Mouse (Mus musculus) adrenal gland, postnatal 25 days (tissue): ENCODE data around the gene Fastkd1. TPM values are rescaled to one million over a fixed set of nuclear protein-coding genes. Genes with fewer than 3 reads are reported as not detected.
"Not testable (repeated sequence)": the region's sequence is repeated elsewhere in the genome, so short reads cannot be mapped to it uniquely, and the experiment has no call there.

ENCODE experiments used
- DNase-seq: peaks from one replicate; pipeline ENCODE4 v3.0.0; 2021; ENCODE audit warnings: mixed read lengths
- total RNA-seq: library from RNA; stranded (reverse); gene quantifications from 2 replicates; pipeline ENCODE4 v1.2.3, GENCODE M21; 2021

The Fastkd1 gene
- total RNA-seq, 1 experiment from 2014 or later, result 27.7 TPM

GRCm38 (mm10) chr2:69669853-69670252 lies 43.5 kb downstream of the Fastkd1 start, which contains the start of gene Klhl41:
Klhl41 (plus strand) TSS chr2:69670120.
- no peak for DNase-seq

- no peak for DNase-seq
Measured at GRCm38 (mm10) chr2:69668414-69668813, 44.9 kb downstream of the Fastkd1 start.

GRCm38 (mm10) chr2:69667656-69668055 lies 45.7 kb downstream of the Fastkd1 start:
- no peak for DNase-seq

- DNase-seq, result no peak
Measured at GRCm38 (mm10) chr2:69663827-69664476, 49.4 kb downstream of the Fastkd1 start.

GRCm38 (mm10) chr2:69659326-69659725 lies 54.0 kb downstream of the Fastkd1 start:
- DNase-seq, result no peak

GRCm38 (mm10) chr2:69649716-69650115 lies 63.6 kb downstream of the Fastkd1 start:
- no peak for DNase-seq

GRCm38 (mm10) chr2:69646726-69647490 lies 66.4 kb downstream of the Fastkd1 start, which contains the start of gene Bbs5:
Bbs5 (plus strand) TSS chr2:69647171.
- DNase-seq, result peak; percentile 94

GRCm38 (mm10) chr2:69644968-69645617 lies 68.2 kb downstream of the Fastkd1 start:
- no peak for DNase-seq

- no peak for DNase-seq
Measured at GRCm38 (mm10) chr2:69640100-69640499, 73.2 kb downstream of the Fastkd1 start.

- not testable (repeated sequence) for DNase-seq
Measured at GRCm38 (mm10) chr2:69637989-69638388, 75.3 kb downstream of the Fastkd1 start.

Other genes with a start within 250 kb of the Fastkd1 start
- 0.15 and 0.43 TPM in 2 replicates for gene Lrp2, start 127.5 kb downstream of the Fastkd1 start, total RNA-seq
- gene Bbs5, start 66.3 kb downstream of the Fastkd1 start, total RNA-seq, result 10.9 and 15.9 TPM in 2 replicates
- 0.43 and 0.86 TPM in 2 replicates for gene Klhl41, start 43.4 kb downstream of the Fastkd1 start, total RNA-seq
- gene Ppig, start 9.0 kb upstream of the Fastkd1 start, total RNA-seq, result 70.4 and 72.7 TPM in 2 replicates
- gene Ccdc173, start 76.1 kb upstream of the Fastkd1 start, total RNA-seq, result 2.2 and 2.7 TPM in 2 replicates
- gene Phospho2, start 76.1 kb upstream of the Fastkd1 start, total RNA-seq, result 22.1 and 24.3 TPM in 2 replicates
- gene Klhl23, start 108.4 kb upstream of the Fastkd1 start, total RNA-seq, result 14.8 and 16.8 TPM in 2 replicates
- gene Ssb, start 148.0 kb upstream of the Fastkd1 start, total RNA-seq, result 178 and 218 TPM in 2 replicates
- 19.6 and 23.6 TPM in 2 replicates for gene Mettl5, start 172.1 kb upstream of the Fastkd1 start, total RNA-seq
- gene Ubr3, start 183.7 kb upstream of the Fastkd1 start, total RNA-seq, result 94.7 and 112 TPM in 2 replicates